Mouse (Mus musculus): Measurements from ENCODE around the gene Sec61b.

Gene Sec61b

GRCm38 (mm10) chr4:47491243-47491642, 16.8 kb downstream of the Sec61b start:
- DNase-seq (ENCODE audit: inconsistent ontology term), result no peak

DNA sequence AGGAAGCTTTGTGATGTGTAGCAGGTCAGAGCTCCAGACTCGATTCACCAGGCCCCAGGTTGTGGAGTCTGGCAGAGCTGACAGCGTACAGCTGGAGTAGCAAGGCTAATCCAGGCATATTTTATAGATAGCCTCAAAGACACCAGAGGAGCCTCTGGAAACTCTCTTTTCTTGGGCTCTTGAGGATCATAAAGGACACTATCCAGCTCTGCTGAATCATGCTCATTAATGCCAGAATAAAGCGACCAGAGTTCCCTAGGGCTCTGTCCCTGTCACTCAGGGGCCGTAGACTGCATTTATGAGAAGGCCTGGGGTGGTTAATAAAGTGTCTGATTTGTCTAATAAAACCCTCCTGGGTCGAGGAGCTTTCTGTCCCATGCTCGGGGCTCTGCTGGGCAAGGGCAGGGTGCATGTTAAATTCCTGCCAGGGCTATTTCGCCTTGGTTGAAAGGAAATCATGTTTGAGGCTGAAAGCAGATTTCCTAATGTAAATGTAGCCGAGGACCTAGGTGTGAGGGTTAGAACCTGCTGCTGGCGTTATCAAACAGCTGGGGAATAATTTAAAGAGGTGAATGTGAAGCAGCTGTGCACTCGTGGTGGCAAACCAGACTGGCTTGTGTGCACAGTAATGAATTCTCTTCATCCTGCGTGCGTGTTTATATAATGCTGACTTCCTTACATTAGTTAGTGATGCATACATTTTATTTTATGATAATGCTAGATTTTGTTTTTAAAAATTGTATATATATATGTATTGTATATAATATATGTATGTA, 18.0 kb downstream of the Sec61b start:
- DNase-seq (ENCODE audit: inconsistent ontology term), result no peak

- DNase-seq (ENCODE audit: inconsistent ontology term), result no peak
Observed at GRCm38 (mm10) chr4:47493456-47493855, 19.0 kb downstream of the Sec61b start.

- no peak for DNase-seq (ENCODE audit: inconsistent ontology term)
Observed at GRCm38 (mm10) chr4:47494137-47494536, 19.7 kb downstream of the Sec61b start.

DNA sequence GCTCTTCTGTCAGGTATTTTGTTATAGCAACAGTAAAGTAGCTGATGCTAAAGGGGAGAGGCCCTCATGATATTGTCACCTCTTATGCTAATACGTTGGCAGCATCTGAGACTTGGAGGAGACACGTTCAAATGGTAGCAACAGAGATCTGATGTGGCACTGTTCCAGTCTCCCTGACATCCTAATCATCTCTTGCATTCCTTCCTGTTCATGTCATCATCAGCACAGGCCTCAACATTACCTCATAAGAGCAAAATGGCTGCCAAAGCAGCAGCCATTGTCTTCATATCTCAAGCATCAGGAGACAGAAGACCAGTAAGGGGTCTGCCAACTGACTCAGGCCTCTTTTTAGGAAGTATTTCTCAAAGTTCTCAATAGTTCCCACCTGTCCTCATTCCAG, 20.2 kb downstream of the Sec61b start:
- DNase-seq (ENCODE audit: inconsistent ontology term), result peak; percentile 37

DNA sequence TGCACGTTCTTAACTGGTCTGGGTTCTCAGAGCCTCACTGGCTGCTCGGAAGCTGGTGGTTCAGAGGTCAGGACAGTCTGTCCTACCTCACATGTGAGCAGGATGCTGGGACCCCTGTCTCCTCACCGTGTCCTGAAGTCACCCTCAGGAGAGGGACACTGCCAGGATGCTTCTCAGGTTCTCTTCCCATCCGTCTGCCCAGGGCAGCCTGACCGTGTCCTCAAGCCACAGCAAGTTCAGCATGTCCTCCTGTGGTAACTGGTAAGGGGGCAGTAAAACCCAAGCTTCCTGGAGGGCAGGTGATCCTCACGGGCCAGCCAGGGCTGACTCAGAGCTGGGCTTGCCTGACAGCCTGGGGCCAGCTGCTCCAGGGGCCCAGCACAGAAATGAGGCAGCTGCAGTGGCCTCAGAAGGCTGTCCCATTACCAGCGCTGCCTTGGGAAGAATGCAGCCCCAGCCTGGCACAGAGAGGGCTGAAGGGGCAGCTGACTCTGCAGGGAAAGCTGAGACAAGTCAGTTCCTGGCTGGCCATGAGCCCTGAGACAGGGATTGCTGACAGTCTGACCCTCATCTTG, 23.4 kb downstream of the Sec61b start:
- DNase-seq (ENCODE audit: inconsistent ontology term), result no peak

- no peak for DNase-seq (ENCODE audit: inconsistent ontology term)
Observed at GRCm38 (mm10) chr4:47499121-47499545, 24.7 kb downstream of the Sec61b start.

DNA sequence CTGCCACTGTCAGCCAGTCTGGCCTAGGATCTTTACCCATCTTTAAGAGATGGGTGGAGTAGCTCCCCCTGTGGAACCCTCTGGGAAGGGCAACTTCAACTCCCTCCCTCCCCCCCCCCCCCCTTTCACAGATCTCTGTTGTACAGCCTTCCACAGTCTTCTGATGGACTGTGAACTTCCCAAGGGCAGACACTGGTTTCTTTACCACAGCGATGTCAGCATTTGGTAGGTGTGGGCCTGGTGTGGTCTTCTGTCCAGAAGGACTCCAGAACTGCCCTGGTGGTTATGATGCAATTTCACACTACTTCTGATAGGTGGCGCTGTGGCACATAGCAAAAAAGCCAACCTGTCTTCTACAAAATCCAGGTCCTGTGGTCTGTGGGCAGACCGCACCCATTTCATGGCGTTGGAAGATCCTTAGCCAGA, 28.1 kb downstream of the Sec61b start:
- peak; percentile 37 for DNase-seq (ENCODE audit: inconsistent ontology term)

DNA sequence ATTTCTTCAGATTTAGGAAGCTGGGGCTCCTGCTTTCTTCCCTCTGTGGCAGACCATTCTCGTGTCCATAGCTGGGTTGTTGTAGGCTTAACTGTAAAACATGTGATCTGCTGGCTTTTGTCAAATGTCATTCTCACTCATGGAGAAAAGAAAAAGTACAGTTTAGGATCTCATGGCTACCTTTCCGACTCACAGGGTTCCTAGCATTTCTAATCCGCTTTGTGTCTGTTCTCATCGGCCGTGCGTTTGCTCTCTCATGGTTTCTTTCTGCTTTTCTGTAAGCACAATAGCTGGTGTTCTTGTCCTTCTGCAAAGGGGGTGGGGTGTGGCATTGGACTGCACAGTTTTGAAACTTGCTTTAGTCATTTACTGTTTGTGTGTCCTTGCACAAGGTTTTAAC, 28.6 kb downstream of the Sec61b start:
- peak; percentile 25 for DNase-seq (ENCODE audit: inconsistent ontology term)

DNA sequence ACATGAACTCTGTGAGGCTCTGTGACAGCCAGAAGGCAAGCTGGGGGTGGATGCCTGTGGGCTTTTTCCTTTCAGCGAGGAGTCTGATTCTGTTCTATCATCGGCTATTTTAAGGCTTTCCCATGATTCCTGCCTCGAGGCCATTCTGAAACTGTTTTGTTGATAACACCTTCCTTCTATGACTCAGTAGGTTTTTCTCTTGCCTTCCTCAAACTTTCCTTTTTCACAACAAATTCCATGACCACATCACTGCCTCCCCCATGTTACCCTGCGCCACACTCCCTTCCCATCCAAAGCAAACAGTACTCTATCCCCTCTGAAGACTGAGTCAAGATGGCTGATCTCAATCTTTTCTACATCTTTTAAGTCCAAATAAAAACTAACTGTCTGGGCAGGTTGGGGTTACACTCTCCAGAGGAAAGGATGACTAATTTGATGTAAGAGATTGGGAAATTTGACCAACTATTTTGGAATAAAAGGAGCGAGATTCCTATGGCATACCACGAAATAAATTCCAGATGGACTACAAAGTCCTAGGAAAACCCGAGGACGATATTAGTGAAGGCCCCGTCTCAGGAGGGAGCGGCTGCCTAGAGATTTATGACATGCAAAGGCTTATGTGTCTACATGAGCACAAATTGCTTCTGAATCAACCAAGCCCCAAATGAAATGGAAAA, 30.5 kb downstream of the Sec61b start:
- DNase-seq (ENCODE audit: inconsistent ontology term), result peak; percentile 90

- peak; percentile 19 for DNase-seq (ENCODE audit: inconsistent ontology term)
Observed at GRCm38 (mm10) chr4:47518551-47519181, 44.2 kb downstream of the Sec61b start.

GRCm38 (mm10) chr4:47520076-47520475, 45.6 kb downstream of the Sec61b start:
- peak; percentile 66 for DNase-seq (ENCODE audit: inconsistent ontology term)

GRCm38 (mm10) chr4:47521884-47522605, 47.6 kb downstream of the Sec61b start:
- peak; percentile 48 for DNase-seq (ENCODE audit: inconsistent ontology term)

- no peak for DNase-seq (ENCODE audit: inconsistent ontology term)
Observed at GRCm38 (mm10) chr4:47529866-47530265, 55.4 kb downstream of the Sec61b start.

Measured in Muller cell, postnatal 12 days (primary cell).